Mouse (Mus musculus) ovary, adult 18-20 months (tissue): ENCODE measurements at regions not wholly inside any gene's neighbourhood (a gene's known extent, or its start where the extent isn't known, plus 50 kb on each side); places are given as distances from the start of the nearest gene placed in this dataset.
A peak's percentile ranks its signal among the peaks of the same experiment; 100 is the strongest.
"Not testable (repeated sequence)": the region's sequence is repeated elsewhere in the genome, so short reads cannot be mapped to it uniquely, and the experiment has no call there.

Experiments
- DNase-seq: peaks from one replicate; pipeline ENCODE4 v3.0.0; 2022; ENCODE audit warnings: low spot score, mixed read lengths

GRCm38 (mm10) chr11:22420003-22420723 is 78.1 kb upstream of the Ehbp1 start:
- DNase-seq = no peak

- DNase-seq = no peak
Observed at GRCm38 (mm10) chr11:22421762-22422161, 79.7 kb upstream of the Ehbp1 start.

GRCm38 (mm10) chr11:22437140-22437850 is 74.6 kb upstream of the Tmem17 start:
- peak; percentile 57 for DNase-seq

GRCm38 (mm10) chr11:22437851-22438215 is 74.1 kb upstream of the Tmem17 start:
- no peak for DNase-seq

- no peak for DNase-seq
Observed at GRCm38 (mm10) chr11:22438441-22439066, 73.3 kb upstream of the Tmem17 start.

- peak; percentile 59 for DNase-seq
Observed at GRCm38 (mm10) chr11:22440521-22440920, 71.4 kb upstream of the Tmem17 start.

- no peak for DNase-seq
Observed at GRCm38 (mm10) chr11:22453161-22453560, 58.7 kb upstream of the Tmem17 start.

GRCm38 (mm10) chr11:22456286-22456685 is 55.6 kb upstream of the Tmem17 start:
- DNase-seq = no peak

- DNase-seq = no peak
Observed at GRCm38 (mm10) chr11:22457220-22457619, 54.7 kb upstream of the Tmem17 start.

GRCm38 (mm10) chr11:22458951-22459703 is 52.8 kb upstream of the Tmem17 start:
- no peak for DNase-seq

GRCm38 (mm10) chr11:22461019-22461735 is 50.7 kb upstream of the Tmem17 start:
- not testable (repeated sequence) for DNase-seq
